Mouse (Mus musculus): ENCODE measurements around the gene Slc38a6.

The Slc38a6 gene

GRCm38 (mm10) chr12:73399426-73399825 lies 112.8 kb downstream of the Slc38a6 start:
- DNase-seq = no peak

GRCm38 (mm10) chr12:73400481-73401025 lies 114.0 kb downstream of the Slc38a6 start:
- no peak for DNase-seq

GRCm38 (mm10) chr12:73401520-73402130 lies 115.0 kb downstream of the Slc38a6 start:
- DNase-seq = no peak

GRCm38 (mm10) chr12:73402137-73402712 lies 115.6 kb downstream of the Slc38a6 start:
- DNase-seq = no peak

- DNase-seq = no peak
Observed at GRCm38 (mm10) chr12:73402851-73403665, 116.5 kb downstream of the Slc38a6 start.

All from kidney, postnatal 4 days (tissue).